Mouse (Mus musculus): ENCODE measurements around the gene Cyp4a14. TPM values are rescaled to one million over a fixed set of nuclear protein-coding genes. Genes with fewer than 3 reads are reported as not detected.
A peak's percentile ranks its signal among the peaks of the same experiment; 100 is the strongest.
"Not testable (repeated sequence)": the region's sequence is repeated elsewhere in the genome, so short reads cannot be mapped to it uniquely, and the experiment has no call there.

The Cyp4a14 gene
- total RNA-seq (2015), result not detected in 2 replicates
- not detected in 2 replicates for total RNA-seq (2017)

GRCm38 (mm10) chr4:115496001-115496400, at the start of gene Cyp4a14:
Gene Cyp4a14, minus strand, starts transcription at chr4:115496142.
- ATAC-seq (ENCODE audit: poor library complexity, severe bottlenecking), result no peak

- ATAC-seq (ENCODE audit: poor library complexity, severe bottlenecking), result no peak
These were observed 49.2 kb upstream of the Cyp4a14 start for GRCm38 (mm10) chr4:115545101-115545500.

GRCm38 (mm10) chr4:115521766-115522165, 25.8 kb upstream of the Cyp4a14 start:
- no peak for ATAC-seq (ENCODE audit: poor library complexity, severe bottlenecking)

GRCm38 (mm10) chr4:115519444-115519843, 23.5 kb upstream of the Cyp4a14 start:
- no peak for ATAC-seq (ENCODE audit: poor library complexity, severe bottlenecking)

GRCm38 (mm10) chr4:115518000-115518399, 22.1 kb upstream of the Cyp4a14 start, which contains the start of gene Cyp4a10:
Gene Cyp4a10, plus strand, starts transcription at chr4:115518264.
- ATAC-seq (ENCODE audit: poor library complexity, severe bottlenecking), result not testable (repeated sequence)

- not testable (repeated sequence) for ATAC-seq (ENCODE audit: poor library complexity, severe bottlenecking)
These were observed 18.0 kb upstream of the Cyp4a14 start for GRCm38 (mm10) chr4:115513964-115514363.

GRCm38 (mm10) chr4:115497466-115497865, 1.5 kb upstream of the Cyp4a14 start:
- ATAC-seq (ENCODE audit: poor library complexity, severe bottlenecking), result no peak

- 0 out of 2 replicates have a peak, but pooled peaks have one; percentile 21 for ATAC-seq (ENCODE audit: poor library complexity, severe bottlenecking)
These were observed 14.8 kb downstream of the Cyp4a14 start for GRCm38 (mm10) chr4:115481006-115481652.

GRCm38 (mm10) chr4:115476051-115476450, 19.9 kb downstream of the Cyp4a14 start:
- peak; percentile 56 for ATAC-seq (ENCODE audit: poor library complexity, severe bottlenecking)

GRCm38 (mm10) chr4:115473585-115473984, 22.4 kb downstream of the Cyp4a14 start:
- ATAC-seq (ENCODE audit: poor library complexity, severe bottlenecking), result peak; percentile 63

GRCm38 (mm10) chr4:115452304-115452703, 43.6 kb downstream of the Cyp4a14 start, which contains the start of gene Cyp4a30b:
Gene Cyp4a30b, plus strand, starts transcription at chr4:115452604.
- ATAC-seq (ENCODE audit: poor library complexity, severe bottlenecking), result no peak

- ATAC-seq (ENCODE audit: poor library complexity, severe bottlenecking), result no peak
These were observed 45.3 kb downstream of the Cyp4a14 start for GRCm38 (mm10) chr4:115450577-115451137.

Other genes with a start within 250 kb of the Cyp4a14 start
- gene Cyp4a12a, start 197.1 kb downstream of the Cyp4a14 start, total RNA-seq (2015), result not detected in 2 replicates
- not detected in 2 replicates for gene Cyp4a12a, start 197.1 kb downstream of the Cyp4a14 start, total RNA-seq (2017)
- gene Cyp4a12b, start 84.5 kb downstream of the Cyp4a14 start, total RNA-seq (2015), result not detected in 2 replicates
- not detected in 2 replicates for gene Cyp4a12b, start 84.5 kb downstream of the Cyp4a14 start, total RNA-seq (2017)
- gene Cyp4a30b, start 43.5 kb downstream of the Cyp4a14 start, total RNA-seq (2015), result not detected in 2 replicates
- not detected in 2 replicates for gene Cyp4a30b, start 43.5 kb downstream of the Cyp4a14 start, total RNA-seq (2017)
- gene Cyp4a10, start 22.1 kb upstream of the Cyp4a14 start, total RNA-seq (2015), result not detected in 2 replicates
- gene Cyp4a10, start 22.1 kb upstream of the Cyp4a14 start, total RNA-seq (2017), result not detected in 2 replicates
- gene Cyp4a31, start 67.5 kb upstream of the Cyp4a14 start, total RNA-seq (2015), result not detected in 2 replicates
- gene Cyp4a31, start 67.5 kb upstream of the Cyp4a14 start, total RNA-seq (2017), result not detected in 2 replicates
- not detected in 2 replicates for gene Cyp4a32, start 104.8 kb upstream of the Cyp4a14 start, total RNA-seq (2015)
- not detected in 2 replicates for gene Cyp4a32, start 104.8 kb upstream of the Cyp4a14 start, total RNA-seq (2017)
- not detected in 2 replicates for gene Cyp4b1, start 151.6 kb upstream of the Cyp4a14 start, total RNA-seq (2015)
- not detected in 2 replicates for gene Cyp4b1, start 151.6 kb upstream of the Cyp4a14 start, total RNA-seq (2017)
- gene Efcab14, start 241.6 kb upstream of the Cyp4a14 start, total RNA-seq (2015), result 45.3 and 45.4 TPM in 2 replicates
- gene Efcab14, start 241.6 kb upstream of the Cyp4a14 start, total RNA-seq (2017), result 27.7 and 28.5 TPM in 2 replicates

All from megakaryocyte, adult 5-6 weeks (primary cell).